In genomic region chr16:24496635-24497034, GRCm38 (mm10) we compare ENCODE assay signal across 20 mouse cellular contexts.
DNase-seq lines count a peak whose midpoint lies in the region; ATAC-seq and TF ChIP-seq lines count a peak whose summit lies in the region.
"Had no signal": no experiment of that assay in that cellular context is flagged by ENCODE, and none has a peak within 500 bp of the region (broad histone marks: within the 10 kb centered on the region; RNA-seq: fewer than 3 reads in every experiment).

No protein-coding gene starts in this region.

- no peak for DNase-seq in heart, postnatal 10 days
- DNase-seq in 3T3-L1 (ENCODE audit: low read depth, low spot score) (peak; percentile 92), NIH3T3 (ENCODE audit: low read depth) (peak; percentile 63)
- DNase-seq in stomach, postnatal 0 days (ENCODE audit: low spot score) = no peak
- DNase-seq in cerebellum, adult 9-10 months = no peak
- DNase-seq in left cerebral cortex, adult 9 months (ENCODE audit: low spot score in 2 of 2) = no peak
- DNase-seq: adrenal gland, postnatal 10 days; cerebellum, adult 11 months; cerebellum, adult 8-10 months; cerebellum, postnatal 36 days; forebrain, postnatal 0 days; gastrocnemius, postnatal 36 days; heart, postnatal 36 days; kidney, adult 8-10 months had no signal

- H3K4me2 ChIP-seq in heart, embryonic 13.5 days = no peak overlapping the region
- H3K4me2 ChIP-seq in stomach, postnatal 0 days (replicated peaks; ENCODE audit: low read depth) = no peak overlapping the region
- H3K4me2 ChIP-seq: embryonic facial prominence, embryonic 13.5 days; forebrain, embryonic 13.5 days; hindbrain, embryonic 15.5 days had no signal

- ATAC-seq in heart, embryonic 13.5 days (ENCODE audit: extremely low read depth, insufficient number of reproducible peaks, low FRiP score, low TSS enrichment) = no peak
- ATAC-seq in stomach, postnatal 0 days (ENCODE audit: low FRiP score, low TSS enrichment) = no peak
- ATAC-seq: forebrain, embryonic 13.5 days; forebrain, postnatal 0 days; intestine, embryonic 16.5 days had no signal

- no peak overlapping the region for H3K9ac ChIP-seq in heart, embryonic 13.5 days
- no peak overlapping the region for H3K9ac ChIP-seq in stomach, postnatal 0 days (ENCODE audit: low read length)
- H3K9ac ChIP-seq: embryonic facial prominence, embryonic 13.5 days; forebrain, embryonic 13.5 days; forebrain, postnatal 0 days; hindbrain, embryonic 15.5 days had no signal

- H3K9me3 ChIP-seq in heart, embryonic 13.5 days = no peaks in the 10 kb centered on the region
- H3K9me3 ChIP-seq in stomach, postnatal 0 days (ENCODE audit: control insufficient read depth, low read length) = no peaks in the 10 kb centered on the region
- H3K9me3 ChIP-seq: embryonic facial prominence, embryonic 13.5 days; forebrain, embryonic 13.5 days; hindbrain, embryonic 15.5 days had no signal

- WGBS in heart, embryonic 13.5 days = 84% methylated on average over 7 of the region's 7 CpGs
- WGBS in stomach, postnatal 0 days = 53% methylated on average over 7 of the region's 7 CpGs

- intact Hi-C loops in heart, postnatal 10 days (cut with DNase I) = no loop called here

- no peaks in the 10 kb centered on the region for H3K36me3 ChIP-seq in heart, embryonic 13.5 days
- H3K36me3 ChIP-seq in stomach, postnatal 0 days (ENCODE audit: control insufficient read depth, insufficient read depth, low read length) = no peaks in the 10 kb centered on the region
- H3K36me3 ChIP-seq: embryonic facial prominence, embryonic 13.5 days; hindbrain, embryonic 15.5 days had no signal

- no peaks in the 10 kb centered on the region for H3K27me3 ChIP-seq in heart, embryonic 13.5 days (replicated peaks)
- no peaks in the 10 kb centered on the region for H3K27me3 ChIP-seq in stomach, postnatal 0 days (ENCODE audit: control insufficient read depth, insufficient read depth, low read length)
- H3K27me3 ChIP-seq: CH12.LX; embryonic facial prominence, embryonic 13.5 days; forebrain, embryonic 13.5 days; hindbrain, embryonic 15.5 days had no signal

- H3K4me1 ChIP-seq in heart, embryonic 13.5 days = peaks cover 83% of the 10 kb centered on the region
- H3K4me1 ChIP-seq in stomach, postnatal 0 days (replicated peaks; ENCODE audit: control insufficient read depth, insufficient read depth) = peaks cover 11% of the 10 kb centered on the region

- no peak for TF ChIP-seq CTCF in stomach, postnatal 0 days (IDR thresholded peaks at IDR 0.05; ENCODE audit: low read depth)

- TF ChIP-seq EP300 in stomach, postnatal 0 days (optimal IDR thresholded peaks at IDR 0.05) = no peak

- peak overlapping the region; percentile 13; the same call in 1 of the 2 replicates for H3K27ac ChIP-seq in heart, embryonic 13.5 days (replicated peaks)
- peak overlapping the region; percentile 71; the same call in 1 of the 2 replicates for H3K27ac ChIP-seq in stomach, postnatal 0 days (replicated peaks)
- H3K27ac ChIP-seq: embryonic facial prominence, embryonic 13.5 days; forebrain, embryonic 13.5 days; hindbrain, embryonic 15.5 days had no signal

- H3K4me3 ChIP-seq in heart, embryonic 13.5 days = no peak overlapping the region
- no peak overlapping the region for H3K4me3 ChIP-seq in stomach, postnatal 0 days (ENCODE audit: low read depth, low read length)
- H3K4me3 ChIP-seq: embryonic facial prominence, embryonic 13.5 days; forebrain, embryonic 13.5 days; hindbrain, embryonic 15.5 days had no signal

Comparison
In these comparisons a context has a peak if more than half of its experiments do, and no peak if none do; other contexts are left out.
1. DNase-seq: peak in 3T3-L1 (single experiment) and NIH3T3 (single experiment); none in heart, postnatal 10 days (0 of 2), stomach, postnatal 0 days (single experiment), cerebellum, adult 9-10 months (single experiment) and left cerebral cortex, adult 9 months (0 of 2).